Mouse (Mus musculus) CD4-positive helper T cell, adult 2 months (primary cell): Measurements from ENCODE around the gene Lrrc25.

ENCODE experiments used
- DNase-seq: peaks from one replicate; pipeline ENCODE4 v3.0.0-alpha.2; 2012; ENCODE audit warnings: low read depth, missing footprints, low spot score

The Lrrc25 gene

DNA sequence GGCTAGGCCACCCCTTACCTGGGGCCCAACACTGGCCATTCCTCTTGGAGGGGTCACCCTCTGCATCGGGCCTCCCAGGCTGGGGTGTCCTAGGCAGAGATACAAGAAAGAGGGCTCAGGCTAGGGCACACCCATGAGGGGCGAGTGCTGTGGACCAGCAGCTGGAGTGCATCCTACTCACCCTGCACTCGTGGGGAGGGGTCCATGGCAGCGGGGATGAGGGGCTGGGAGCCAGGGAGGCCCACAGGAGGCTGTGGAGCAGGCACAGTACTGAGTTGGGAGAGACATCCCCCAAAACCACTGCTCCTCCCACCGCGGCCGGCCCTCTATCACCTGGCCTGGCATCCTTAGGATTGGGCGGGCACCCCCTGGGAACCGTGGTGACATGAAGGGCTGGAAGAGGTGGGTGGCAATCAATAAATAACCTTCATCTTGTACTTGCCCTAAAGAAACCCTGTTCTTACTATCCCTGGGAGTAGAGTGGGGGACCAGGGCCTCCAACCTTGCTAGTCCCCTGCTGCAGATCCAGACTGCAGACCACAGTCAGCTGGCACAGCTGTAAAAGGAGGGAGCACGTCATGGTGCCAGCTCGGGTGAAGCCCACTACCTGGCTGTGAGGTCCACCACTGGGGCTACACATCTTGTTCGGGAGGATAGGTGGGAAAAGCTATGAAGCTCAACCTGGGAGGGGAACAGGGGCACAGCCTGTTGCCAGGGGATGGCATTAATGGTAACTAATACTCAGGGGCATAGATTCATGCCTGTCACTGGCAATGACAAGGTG lies 16.3 kb upstream of the Lrrc25 start:
- no peak for DNase-seq

DNA sequence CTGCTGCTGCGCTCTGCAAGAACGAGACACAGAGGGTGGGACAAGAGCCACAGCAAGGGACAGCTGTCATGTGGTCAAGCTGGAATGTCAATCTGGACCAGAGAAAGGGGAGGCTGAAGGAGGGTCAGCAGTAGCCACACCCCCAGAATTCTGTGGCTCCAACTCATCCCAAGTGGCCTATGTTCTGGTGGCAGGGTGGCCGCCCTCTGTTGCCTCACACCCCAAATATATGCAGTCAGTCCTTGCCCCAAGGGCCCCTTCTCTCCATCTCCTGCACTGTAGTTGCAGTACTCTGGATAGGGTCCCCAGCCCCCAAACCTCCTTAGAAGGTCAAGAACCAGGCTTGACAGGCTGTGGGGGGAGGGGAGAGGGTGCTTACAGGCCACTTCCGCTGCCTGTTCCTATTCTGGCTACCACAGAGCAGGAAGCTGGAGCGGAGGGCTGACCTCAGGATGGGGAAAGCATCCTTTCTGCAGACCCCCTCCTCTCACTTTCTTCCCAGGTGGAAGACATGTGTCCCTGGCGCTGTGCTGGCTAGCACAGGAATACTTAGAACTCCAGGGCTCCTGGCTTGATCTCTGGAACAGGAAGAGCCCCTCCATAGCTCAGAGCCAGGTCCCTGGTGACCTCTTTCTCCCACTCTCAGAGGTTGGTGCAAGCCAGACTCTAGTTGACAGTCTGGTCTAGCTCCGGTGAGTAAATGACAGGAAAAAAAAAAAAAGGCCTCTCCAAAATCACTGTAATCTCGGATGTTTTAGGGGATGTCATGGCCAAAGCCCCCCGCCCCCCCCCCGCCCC lies 15.3 kb upstream of the Lrrc25 start:
- DNase-seq = no peak

DNA sequence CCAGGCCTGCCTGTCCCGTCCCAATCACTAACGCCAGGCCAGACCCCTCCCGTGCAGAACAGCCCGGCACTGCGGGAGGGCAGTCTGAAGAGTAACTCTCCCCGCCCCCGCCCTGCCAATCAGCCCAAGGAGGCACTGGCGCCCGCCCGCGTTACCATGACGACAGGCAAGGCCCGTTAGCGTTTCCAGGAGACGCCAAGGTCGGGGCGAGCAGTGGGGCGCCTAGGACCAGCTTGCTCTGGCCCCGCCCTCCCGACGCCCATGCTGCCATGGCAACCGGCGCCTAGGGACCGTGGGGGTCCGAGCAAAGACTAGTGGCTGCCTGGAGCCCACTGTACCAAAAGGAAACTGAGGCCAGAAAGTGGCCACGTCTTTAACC lies 14.7 kb upstream of the Lrrc25 start:
- DNase-seq = peak; percentile 85

DNA sequence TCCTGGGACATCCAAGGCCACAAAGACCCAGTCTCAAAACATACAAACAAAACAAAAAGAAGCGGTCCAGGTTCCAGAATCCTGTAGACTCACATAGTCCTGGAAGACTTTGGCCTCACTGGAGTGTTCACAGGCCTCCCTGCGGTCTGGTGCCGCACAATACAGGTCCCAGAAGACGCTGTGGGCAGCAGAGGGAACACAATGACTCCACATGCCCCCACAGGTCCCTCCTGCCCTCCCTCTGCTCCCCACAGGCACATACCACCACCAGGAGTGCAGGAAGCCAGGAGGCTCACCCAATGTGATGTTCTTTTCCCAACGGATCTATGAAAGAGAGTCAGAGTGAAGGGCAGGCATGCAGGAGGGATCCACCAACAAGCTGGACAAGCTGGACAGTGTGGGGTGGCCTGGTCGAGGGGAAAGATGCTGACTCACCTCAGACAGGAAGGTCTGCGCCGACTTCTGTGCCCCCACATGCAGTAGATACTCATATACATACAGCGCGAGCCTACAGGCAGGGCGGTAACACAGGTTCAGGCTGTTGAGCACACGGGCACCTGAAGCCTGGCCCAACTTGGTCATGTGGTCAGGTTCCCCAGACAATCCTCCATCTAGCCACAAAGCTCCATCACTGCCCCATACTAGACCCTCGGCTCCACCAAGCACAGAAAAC lies 13.7 kb upstream of the Lrrc25 start:
- DNase-seq = no peak

DNA sequence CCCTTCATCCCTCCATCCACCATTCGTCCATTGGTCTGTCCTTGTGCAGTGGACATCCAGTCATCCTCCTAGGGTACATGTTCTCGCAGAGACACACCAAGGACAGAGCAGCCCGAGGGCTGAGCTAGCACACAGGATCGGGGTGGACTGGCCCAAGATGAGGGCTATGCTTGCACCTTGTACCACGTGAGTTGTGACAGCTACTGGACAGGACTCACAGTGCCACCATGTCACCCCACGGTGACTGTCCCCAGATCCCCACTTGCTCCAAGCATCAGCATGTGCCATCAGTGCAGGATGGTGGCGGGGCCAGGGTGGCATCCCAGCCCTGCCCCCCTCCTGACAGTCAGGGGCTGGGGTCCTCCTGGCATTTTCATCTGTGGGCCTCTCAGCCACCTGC lies 11.4 kb upstream of the Lrrc25 start:
- DNase-seq = no peak

DNA sequence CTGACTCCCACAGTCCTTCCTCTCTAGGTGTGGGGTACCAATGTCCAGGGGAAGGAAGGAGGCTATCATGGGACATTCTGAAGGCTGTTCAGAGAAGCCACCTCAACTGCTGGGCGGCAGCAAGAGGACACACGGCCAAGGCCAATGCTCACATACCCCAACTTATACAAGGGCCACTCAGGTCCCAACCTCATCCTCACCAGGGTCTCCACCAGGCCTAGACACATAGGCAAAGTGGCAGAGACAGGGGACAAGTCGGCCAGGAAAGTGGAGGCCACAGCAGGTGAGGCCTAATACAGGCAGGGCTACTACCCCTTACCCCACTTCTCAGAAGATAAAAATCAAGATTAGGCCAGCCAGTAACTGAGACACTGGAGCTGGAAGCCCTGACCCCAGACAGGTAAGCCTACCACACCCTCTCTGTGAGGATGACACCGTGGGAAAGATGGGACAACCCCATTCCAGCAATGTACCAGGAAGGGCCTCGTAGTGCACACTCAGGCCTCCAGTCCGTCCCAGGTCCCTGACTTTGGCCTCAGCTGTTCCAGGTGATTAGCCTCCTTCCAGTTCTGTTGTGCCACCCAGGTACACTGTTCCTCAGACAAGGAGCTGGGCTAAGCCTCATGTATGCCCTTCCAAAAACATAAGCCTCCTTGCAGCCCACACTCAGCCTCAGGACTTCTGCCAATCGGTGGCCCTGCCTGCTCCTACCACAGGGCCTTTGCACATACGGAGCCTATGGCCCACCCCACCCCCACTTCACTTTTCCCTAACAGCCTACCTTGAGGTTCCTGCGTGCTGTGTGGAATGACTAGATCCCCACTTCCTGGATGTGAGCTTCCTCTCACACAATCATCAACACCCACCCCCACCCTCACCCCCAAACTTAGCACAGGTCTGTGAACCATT lies 9.8 kb upstream of the Lrrc25 start:
- DNase-seq = peak; percentile 24

DNA sequence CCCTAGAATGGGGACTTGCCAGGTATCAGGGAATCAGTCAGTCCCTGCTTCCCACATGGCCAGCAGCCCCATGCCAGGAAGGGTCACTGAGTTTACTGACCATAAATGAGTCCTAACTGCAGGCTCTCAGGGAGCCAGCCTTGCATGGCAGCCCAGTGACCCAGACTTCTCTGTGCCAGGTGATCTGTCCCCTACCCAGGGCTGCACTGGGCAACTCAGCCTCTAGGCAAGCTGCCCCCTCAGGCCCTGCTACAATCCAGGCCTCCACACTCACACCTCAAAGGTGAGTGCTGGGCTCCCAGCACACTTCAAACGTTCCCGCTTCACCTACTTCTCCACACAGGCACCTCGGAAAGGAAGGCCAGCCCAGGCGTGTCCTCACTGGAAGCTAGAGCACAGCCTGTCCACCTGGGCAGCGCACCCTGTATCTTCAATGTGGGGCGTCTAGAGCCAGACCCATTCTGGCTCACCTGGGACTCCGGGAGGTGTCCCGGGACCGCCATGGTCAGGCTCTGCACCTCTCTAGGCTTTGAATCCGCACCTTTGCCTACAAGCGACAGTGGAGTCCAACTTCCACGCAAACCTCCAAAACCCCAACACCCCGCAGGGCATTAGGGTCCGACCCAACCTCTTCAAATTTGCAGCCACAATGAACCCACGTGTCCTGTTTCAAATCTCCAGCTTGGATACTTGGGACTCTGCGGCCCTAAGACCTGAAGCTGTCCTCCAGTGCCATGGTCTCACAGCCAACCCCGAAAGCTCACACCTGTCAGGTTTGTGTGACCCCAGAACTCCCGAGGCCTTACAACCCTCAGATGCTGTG lies 9.0 kb upstream of the Lrrc25 start:
- peak; percentile 38 for DNase-seq

DNA sequence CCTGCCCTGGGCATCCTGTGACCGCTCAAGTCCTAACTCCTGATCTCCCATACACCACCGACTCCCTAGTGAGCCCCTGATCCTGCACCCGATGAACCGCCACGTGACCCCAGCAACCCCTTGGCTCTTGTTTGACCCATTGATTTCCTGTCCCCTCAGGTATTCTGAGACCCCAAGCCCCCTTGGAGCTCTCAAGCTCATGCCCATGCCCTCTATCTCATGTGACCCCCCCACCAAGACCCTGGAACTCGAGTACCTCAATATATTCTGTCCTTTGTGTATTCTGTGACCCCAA lies 8.4 kb upstream of the Lrrc25 start:
- DNase-seq = no peak

DNA sequence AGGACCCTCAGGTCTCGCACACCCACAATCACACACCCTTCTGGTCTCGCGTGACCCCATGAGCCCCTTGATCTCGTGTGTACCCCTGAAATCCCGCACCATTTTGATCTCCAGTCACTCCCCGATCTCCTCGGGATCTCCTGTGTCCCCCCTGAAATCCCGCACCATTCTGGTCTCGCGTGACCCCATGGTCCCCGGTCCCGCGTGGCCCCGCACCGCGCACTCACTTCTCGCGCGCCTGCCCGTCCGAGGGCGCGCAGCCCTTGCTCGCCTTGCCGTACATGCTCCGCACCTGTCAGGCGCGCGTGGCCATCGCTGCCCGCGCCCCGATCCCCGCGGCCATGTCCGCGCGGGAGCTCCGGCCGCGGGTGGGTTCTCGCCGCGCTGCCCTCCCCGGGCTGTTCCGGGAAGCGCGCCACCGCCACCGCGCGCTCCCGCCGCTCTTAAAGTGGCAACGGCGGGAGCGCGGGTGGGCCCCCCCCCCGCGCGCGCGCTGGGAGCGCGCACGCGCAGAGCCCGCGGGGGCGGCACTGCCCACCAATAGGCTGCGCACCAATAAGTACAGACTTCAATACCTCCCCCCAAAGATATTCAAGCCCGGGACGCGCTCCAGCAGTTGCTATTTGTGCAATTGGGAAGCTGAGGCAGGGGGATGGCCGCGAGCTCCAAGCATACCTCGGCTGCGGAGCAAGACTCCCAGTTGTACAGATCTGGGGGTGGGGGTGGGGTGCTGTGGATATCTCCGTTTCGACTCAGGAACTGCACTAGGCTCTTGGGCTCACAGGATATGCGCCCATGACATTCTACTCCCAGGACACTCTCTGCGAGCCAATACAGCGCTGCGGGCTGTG lies 7.8 kb upstream of the Lrrc25 start:
- peak; percentile 76 for DNase-seq

DNA sequence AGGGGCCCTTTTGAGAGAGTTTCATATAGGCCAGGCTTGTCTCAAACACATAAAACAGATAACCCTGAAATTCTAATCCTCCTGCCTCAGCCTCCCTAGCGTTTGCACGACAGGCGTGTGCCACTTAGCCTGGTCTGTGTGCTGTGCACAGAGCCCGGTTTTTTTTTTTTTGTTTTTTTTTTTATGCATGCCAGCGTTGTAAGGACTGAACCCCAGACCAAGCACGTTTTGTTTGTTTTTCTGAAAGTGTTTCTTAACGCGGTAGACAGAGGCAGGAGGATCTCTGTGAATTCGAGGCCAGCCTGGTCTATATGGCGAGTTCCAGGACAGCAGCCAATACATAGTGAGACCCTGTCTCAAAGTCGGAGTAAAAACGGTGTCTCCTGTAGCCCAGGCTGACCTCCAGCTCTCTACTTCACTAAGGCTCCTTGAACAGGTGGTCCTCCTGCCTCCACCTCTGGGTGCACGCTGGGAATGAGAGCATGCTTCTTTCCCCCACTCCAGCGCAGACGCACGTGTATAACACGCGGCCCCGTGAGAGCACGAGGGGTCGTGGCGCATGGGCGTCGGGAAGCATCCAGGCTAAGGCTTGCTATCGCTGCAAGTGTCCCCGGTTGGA lies 7.1 kb upstream of the Lrrc25 start, which contains the start of gene Ssbp4:
Gene Ssbp4 (minus strand): TSS at position 124 of the 619 bp plus-strand sequence.
- DNase-seq = no peak

DNA sequence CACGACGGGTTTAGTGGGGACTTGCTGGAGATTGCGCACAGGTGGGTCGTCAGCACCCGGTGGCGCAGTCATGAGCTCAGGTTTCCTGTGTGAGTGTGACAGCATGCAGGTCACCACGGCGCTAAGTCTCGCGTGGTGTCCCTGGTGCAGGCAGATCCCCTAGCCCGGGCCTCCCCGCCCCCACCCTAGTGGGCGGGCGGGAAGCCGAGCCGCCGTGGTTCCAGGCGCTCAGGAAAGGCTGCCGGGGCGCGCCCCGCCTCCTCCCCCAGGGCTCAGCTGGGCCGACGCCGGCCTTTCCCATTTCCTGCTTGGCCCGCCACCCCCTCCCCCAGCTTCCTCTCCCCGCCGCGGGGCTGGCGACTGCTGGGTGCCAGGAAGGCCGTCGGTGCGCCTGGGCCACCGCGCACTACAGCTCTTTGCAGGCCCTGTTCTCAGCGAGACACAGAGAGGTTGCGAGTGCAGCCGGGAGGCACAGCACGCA lies 6.5 kb upstream of the Lrrc25 start:
- DNase-seq = peak; percentile 97

DNA sequence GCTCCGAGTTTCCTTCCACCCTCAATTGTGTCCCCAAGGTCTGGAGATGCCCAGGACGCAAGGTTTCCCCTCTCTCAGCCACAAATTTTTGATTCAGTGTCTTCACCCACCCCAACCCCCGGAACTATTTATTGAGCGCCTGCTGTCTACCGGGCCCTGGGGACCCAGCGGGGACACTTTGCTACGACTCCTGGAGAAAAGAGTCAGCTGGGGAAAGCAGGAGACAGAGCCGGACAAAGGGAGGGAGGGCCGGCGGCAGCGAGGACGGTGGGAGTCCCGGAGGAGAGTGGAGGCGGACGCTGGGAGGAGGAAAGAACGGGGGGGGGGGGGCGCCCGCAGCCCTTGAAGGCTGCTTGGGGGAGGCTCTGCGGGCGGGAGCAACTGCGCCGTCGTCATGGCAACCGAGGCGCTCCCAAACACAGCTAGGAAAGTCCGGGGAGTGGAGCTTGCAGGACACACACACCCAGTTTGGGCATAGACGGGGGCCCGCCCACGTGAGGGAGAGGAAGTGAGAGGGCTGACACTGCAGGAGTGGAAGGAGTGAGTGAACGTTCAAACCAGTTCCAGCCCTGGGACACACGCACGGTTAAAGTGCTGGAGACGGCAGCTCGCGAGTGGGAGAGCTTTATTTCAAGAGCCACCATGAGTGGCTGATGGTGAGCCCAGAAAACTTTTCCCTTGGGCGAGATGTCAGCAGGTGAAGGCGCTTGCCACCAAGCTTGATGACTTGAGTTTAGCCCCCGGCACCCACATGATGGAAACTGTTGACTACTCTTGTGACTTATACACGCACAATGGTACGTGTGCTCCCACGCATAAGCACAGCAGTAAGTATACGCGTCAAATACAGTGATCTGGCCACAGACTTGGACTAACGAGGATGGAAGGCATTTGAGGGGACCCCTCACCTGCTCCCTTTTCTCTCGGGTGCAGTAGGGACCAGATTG lies 5.8 kb upstream of the Lrrc25 start:
- peak; percentile 97 for DNase-seq

DNA sequence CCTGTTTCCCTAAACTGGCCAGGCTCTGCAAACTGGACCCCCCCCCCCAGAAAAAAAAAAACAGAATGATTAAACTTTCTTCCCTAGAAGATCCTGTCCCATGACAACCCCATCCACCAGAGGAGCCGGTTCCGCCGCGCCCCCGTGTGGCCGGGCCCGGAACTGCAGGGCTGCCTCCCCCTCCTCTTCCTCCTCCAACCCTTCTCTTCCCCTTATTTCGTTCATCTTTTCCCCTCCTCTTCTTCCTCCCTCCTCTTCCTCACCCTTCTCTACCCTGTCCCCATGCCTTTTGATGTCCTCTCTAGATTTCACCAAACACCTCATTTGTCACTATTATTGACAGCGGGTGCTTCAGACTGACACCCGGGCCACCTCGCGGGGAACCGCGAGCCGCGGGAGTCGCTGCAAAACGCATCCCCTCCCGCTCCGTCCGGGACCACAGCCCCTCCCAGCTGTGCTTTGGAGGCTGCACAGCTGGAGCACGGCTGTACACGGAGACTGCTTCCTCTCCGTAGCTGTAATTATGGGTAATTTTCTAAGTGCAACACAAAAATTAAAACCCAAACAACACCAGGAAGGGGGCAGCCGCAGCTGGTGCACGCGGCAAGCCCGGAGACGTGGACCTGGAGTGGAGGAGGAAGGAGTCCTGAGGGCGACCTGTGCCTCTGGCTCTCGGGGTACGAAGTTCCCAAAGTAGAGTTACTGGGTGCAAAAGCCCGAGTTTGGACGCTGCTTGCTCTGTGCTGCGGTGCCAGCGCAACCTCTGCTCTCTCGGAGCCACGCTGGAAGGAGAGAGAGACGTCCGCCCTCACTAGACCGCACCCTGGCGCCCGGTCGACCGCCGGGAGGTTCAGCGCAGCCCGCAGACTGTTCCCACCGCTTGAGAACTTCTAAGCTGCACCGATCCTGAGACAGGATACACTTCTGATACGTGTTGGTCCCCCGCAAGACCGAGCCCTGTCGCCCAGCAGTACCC lies 4.9 kb upstream of the Lrrc25 start:
- peak; percentile 88 for DNase-seq

DNA sequence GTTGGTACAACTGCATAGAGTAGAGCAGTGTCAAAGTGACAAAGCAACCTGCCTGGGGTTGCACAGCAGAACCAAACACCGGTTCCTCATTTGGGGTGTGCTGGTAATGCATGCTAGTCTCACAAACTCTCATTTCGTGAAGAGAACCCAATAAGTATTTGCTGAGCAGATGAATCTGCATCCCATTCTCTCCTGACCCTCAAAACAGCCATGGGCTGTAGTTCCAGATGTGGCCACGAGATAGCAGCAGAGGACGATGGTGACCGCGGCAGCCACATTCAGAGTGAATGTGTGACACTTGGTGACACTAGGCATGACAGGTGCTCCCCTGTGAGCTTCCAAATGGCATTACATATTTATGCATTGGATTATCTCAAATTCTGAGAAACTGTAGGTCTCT lies 4.1 kb upstream of the Lrrc25 start:
- peak; percentile 90 for DNase-seq

DNA sequence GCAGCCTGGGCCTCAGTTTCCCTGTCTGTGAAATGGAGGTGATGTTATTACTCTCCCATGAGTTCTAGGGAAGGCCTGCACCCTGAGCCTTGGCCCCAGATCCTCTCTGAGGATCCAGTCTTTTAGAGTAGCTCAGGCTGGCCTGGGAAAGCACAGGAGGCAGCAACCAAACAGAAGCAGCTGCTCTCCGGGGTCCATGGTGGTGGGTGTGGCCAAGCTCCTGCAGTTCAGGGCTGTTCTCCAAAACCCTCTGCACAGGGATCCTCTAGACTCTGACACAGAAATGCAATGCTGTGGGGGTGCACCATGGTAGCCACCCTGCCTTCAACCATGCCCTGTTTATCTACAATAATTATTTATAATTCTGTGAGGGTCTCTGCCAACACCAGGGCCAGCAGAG lies 2.2 kb upstream of the Lrrc25 start:
- no peak for DNase-seq

DNA sequence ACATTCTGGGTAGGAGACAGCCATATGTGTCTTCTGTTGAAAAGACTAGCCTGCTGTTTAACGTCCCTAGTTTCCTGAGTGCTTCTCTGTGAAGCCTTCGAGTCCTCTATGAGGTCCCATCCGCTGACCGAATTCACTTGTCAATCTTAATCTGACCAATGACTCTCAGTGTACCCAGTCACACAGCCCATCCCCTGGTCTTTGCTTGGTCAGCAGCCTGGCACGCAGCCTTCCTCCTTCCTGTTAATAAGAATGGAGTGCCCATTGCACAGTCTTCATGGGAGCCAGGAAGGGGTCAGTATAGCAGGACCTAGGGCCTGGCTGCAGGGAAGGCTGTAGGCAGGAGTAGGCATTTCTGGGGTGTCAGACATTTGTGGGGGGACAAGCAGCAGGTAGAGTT lies 1.5 kb upstream of the Lrrc25 start:
- no peak for DNase-seq

DNA sequence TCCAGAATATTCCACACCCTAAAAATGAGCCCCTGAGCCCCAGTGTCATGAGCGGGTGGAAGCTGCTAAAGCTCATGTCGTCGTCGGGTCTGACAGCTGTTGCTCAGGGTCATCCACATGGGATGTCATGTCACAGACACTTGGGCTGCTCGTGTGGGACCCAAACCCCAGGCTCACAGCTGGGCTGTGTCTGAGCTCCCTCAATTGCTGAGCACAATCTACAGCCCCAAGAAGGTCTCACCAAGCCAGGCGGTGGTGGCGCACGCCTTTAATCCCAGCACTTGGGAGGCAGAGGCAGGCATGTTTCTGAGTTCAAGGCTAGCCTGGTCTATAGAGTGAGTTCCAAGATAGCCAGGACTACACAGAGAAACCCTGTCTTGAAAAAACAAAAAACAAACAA lies 674 bp upstream of the Lrrc25 start:
- no peak for DNase-seq
